Mouse (Mus musculus) ES-E14 (cell line): ENCODE data around the gene Pla2g6.

Source experiments
- CHD2 ChIP-seq: IDR thresholded peaks from 2 replicates; pipeline ENCODE4 v1.6.1; 2014; ENCODE audit warnings: mild to moderate bottlenecking, low read depth, low read length, inconsistent platforms
- ZNF384 ChIP-seq: IDR thresholded peaks from 2 replicates; pipeline ENCODE4 v1.6.1; 2012; ENCODE audit warnings: low read depth, low read length, inconsistent platforms

DNA sequence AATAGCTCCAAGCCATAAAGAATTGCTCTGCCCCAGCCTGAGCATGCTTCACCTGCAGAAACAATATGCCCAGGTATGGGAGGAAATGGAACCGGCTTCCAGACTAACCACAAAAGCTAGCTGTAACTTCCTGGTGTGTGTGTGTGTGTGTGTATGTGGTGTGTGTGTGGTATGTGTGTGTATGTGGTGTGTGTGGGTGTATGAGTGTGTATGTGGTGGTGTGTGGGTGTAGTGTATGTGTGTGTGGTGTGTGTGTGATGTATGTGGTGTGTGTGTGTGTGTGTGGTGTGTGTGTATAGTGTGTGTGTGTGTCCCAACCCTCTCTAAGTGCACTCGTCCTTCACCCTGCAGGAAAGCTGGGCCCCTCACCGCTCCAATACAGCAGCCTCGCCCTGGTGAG lies 62.8 kb downstream of the Pla2g6 start:
- TF ChIP-seq ZNF384 = no peak
- no peak for TF ChIP-seq CHD2
